Mouse (Mus musculus) thymus, adult 2 months (tissue): ENCODE results near the gene Ccdc148.

Experiments used
- CTCF ChIP-seq: fragments of 200-500 bp; IDR thresholded peaks from 2 replicates; pipeline ENCODE4 v1.5.1; 2012; ENCODE audit warnings: mild to moderate bottlenecking, control low read depth, low read length, moderate library complexity, borderline replicate concordance; ENCODE audit not compliant: control insufficient read depth, poor library complexity, insufficient read depth; ENCODE audit errors: extremely low read depth
- POLR2A ChIP-seq: fragments of 200-500 bp; IDR thresholded peaks from 2 replicates; pipeline ENCODE4 v1.6.1; 2012; ENCODE audit warnings: mild to moderate bottlenecking, low read length, control low read depth, moderate library complexity; ENCODE audit not compliant: control insufficient read depth, poor library complexity, insufficient read depth; ENCODE audit errors: extremely low read depth

DNA sequence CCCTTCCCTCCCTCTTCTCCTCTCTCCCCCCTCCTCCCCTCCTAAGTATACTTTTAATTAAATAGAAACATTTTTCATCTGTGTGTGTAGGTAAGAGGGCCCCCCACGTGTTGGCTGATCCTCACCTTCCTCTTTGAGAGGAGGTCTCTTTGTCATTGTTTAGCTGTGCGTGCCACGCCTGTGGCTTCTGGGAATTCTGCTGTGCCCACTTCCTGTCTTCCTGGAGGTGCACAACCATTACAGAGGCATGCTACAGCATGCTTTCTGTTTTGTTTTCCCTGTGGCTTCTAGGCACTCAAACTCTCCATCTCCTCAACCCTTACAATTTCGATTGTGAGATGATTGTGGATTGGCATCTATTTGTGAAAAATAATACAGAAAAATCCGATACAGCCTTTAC lies 11.1 kb upstream of the Ccdc148 start:
- no peak for TF ChIP-seq POLR2A
- TF ChIP-seq CTCF: no peak
